ENCODE assay signal across 9 mouse cellular contexts in genomic region chr12:117789017-117789416, GRCm38 (mm10). TPM values are rescaled to one million over a fixed set of nuclear protein-coding genes. Genes with fewer than 3 reads are reported as not detected.
DNase-seq lines count a peak whose midpoint lies in the region; ATAC-seq and TF ChIP-seq lines count a peak whose summit lies in the region.
"Had no signal": no experiment of that assay in that cellular context is flagged by ENCODE, and none has a peak within 500 bp of the region (broad histone marks: within the 10 kb centered on the region; RNA-seq: fewer than 3 reads in every experiment).

No protein-coding gene starts in this region.

- WGBS in midbrain, embryonic 10.5 days: 11% methylated on average over 7 of the region's 7 CpGs
- WGBS in midbrain, postnatal 0 days: 21% methylated on average over 7 of the region's 7 CpGs
- 32% methylated on average over 7 of the region's 7 CpGs for WGBS in limb, embryonic 11.5 days
- 69% methylated on average over 7 of the region's 7 CpGs for WGBS in olfactory bulb, adult 2 months
- 54% methylated on average over 7 of the region's 7 CpGs for WGBS in kidney, adult 2 months

- H3K36me3 ChIP-seq in midbrain, embryonic 10.5 days: no peaks in the 10 kb centered on the region
- no peaks in the 10 kb centered on the region for H3K36me3 ChIP-seq in midbrain, postnatal 0 days (ENCODE audit: insufficient read depth, low read length)
- H3K36me3 ChIP-seq in limb, embryonic 11.5 days (ENCODE audit: control insufficient read depth, insufficient read depth, low read length): no peaks in the 10 kb centered on the region
- no peaks in the 10 kb centered on the region for H3K36me3 ChIP-seq in kidney, adult 2 months (ENCODE audit: control insufficient read depth, insufficient read depth, low read length)
- H3K36me3 ChIP-seq: stomach, embryonic 15.5 days had no signal

- no peak for TF ChIP-seq CTCF in midbrain, postnatal 0 days (IDR thresholded peaks at IDR 0.05)
- no peak for TF ChIP-seq CTCF in olfactory bulb, adult 2 months (IDR thresholded peaks at IDR 0.05; ENCODE audit: insufficient read depth, low read depth, low read length)
- TF ChIP-seq CTCF in kidney, adult 2 months (conservative IDR thresholded peaks at IDR 0.05; ENCODE audit: insufficient read depth, insufficient read length, low read depth, low read length): no peak

- no peak overlapping the region for H3K9ac ChIP-seq in midbrain, postnatal 0 days (replicated peaks; ENCODE audit: low read length, poor library complexity, severe bottlenecking)
- no peak overlapping the region for H3K9ac ChIP-seq in limb, embryonic 11.5 days (ENCODE audit: low read length)
- H3K9ac ChIP-seq: stomach, embryonic 15.5 days had no signal

- DNase-seq in heart, adult 11 months: peak; percentile 39
- no peak for DNase-seq in heart, postnatal 4 days
- peak; percentile 69 for DNase-seq in midbrain, embryonic 10.5 days (ENCODE audit: low spot score)
- DNase-seq in midbrain, postnatal 0 days (ENCODE audit: low spot score): no peak
- no peak for DNase-seq in limb, embryonic 11.5 days (ENCODE audit: low spot score)
- DNase-seq in layer of hippocampus, postnatal 10 days (ENCODE audit: low spot score in 2 of 2): no peak
- DNase-seq in kidney, adult 2 months: no peak

- H3K27me3 ChIP-seq in midbrain, embryonic 10.5 days (ENCODE audit: low read depth, poor library complexity, severe bottlenecking): peaks cover 15% of the 10 kb centered on the region
- no peaks in the 10 kb centered on the region for H3K27me3 ChIP-seq in midbrain, postnatal 0 days (ENCODE audit: insufficient read depth, low read length)
- H3K27me3 ChIP-seq in limb, embryonic 11.5 days (ENCODE audit: control insufficient read depth, insufficient read depth, low read length): no peaks in the 10 kb centered on the region
- H3K27me3 ChIP-seq in kidney, adult 2 months (replicated peaks; ENCODE audit: control insufficient read depth, insufficient read depth, low read length): no peaks in the 10 kb centered on the region; the same call in 1 of the 2 replicates
- H3K27me3 ChIP-seq: stomach, embryonic 15.5 days had no signal

- H3K4me1 ChIP-seq in midbrain, embryonic 10.5 days: peaks cover 28% of the 10 kb centered on the region
- no peaks in the 10 kb centered on the region for H3K4me1 ChIP-seq in midbrain, postnatal 0 days (ENCODE audit: insufficient read depth, low read length)
- no peaks in the 10 kb centered on the region for H3K4me1 ChIP-seq in limb, embryonic 11.5 days (ENCODE audit: control insufficient read depth, insufficient read depth, low read length)
- H3K4me1 ChIP-seq in olfactory bulb, adult 2 months (ENCODE audit: control insufficient read depth, insufficient read depth, low read length): peaks cover 10% of the 10 kb centered on the region
- H3K4me1 ChIP-seq in kidney, adult 2 months (ENCODE audit: control insufficient read depth, insufficient read depth, low read length): no peaks in the 10 kb centered on the region

- TF ChIP-seq POLR2A in olfactory bulb, adult 2 months (IDR thresholded peaks at IDR 0.05; ENCODE audit: insufficient read depth, low read depth, low read length): no peak
- TF ChIP-seq POLR2A in kidney, adult 2 months (IDR thresholded peaks at IDR 0.05; ENCODE audit: low read depth, low read length): no peak

- peak overlapping the region; percentile 55 for H3K4me3 ChIP-seq in midbrain, embryonic 10.5 days
- H3K4me3 ChIP-seq in midbrain, postnatal 0 days (ENCODE audit: low read depth, low read length): no peak overlapping the region
- no peak overlapping the region for H3K4me3 ChIP-seq in limb, embryonic 11.5 days (ENCODE audit: low read depth, low read length)
- no peak overlapping the region for H3K4me3 ChIP-seq in olfactory bulb, adult 2 months (ENCODE audit: insufficient read depth, low read depth, low read length)
- no peak overlapping the region for H3K4me3 ChIP-seq in kidney, adult 2 months (ENCODE audit: insufficient read depth, low read depth, low read length)
- H3K4me3 ChIP-seq: stomach, embryonic 15.5 days had no signal

- ATAC-seq in midbrain, postnatal 0 days (ENCODE audit: low FRiP score): no peak
- ATAC-seq in limb, embryonic 11.5 days (ENCODE audit: insufficient number of reproducible peaks, low FRiP score, low TSS enrichment, low read depth): no peak

- peak overlapping the region; percentile 93 for H3K27ac ChIP-seq in midbrain, embryonic 10.5 days (replicated peaks)
- no peak overlapping the region for H3K27ac ChIP-seq in midbrain, postnatal 0 days (ENCODE audit: low read depth, low read length)
- no peak overlapping the region for H3K27ac ChIP-seq in limb, embryonic 11.5 days (replicated peaks; ENCODE audit: low read depth, low read length)
- 0 out of 2 replicates have a peak overlapping the region, but pooled peaks have one; percentile 69 for H3K27ac ChIP-seq in olfactory bulb, adult 2 months (ENCODE audit: insufficient read depth, low read depth, low read length)
- no peak overlapping the region for H3K27ac ChIP-seq in kidney, adult 2 months (ENCODE audit: insufficient read depth, low read depth, low read length)
- H3K27ac ChIP-seq: stomach, embryonic 15.5 days had no signal

- H3K9me3 ChIP-seq in midbrain, embryonic 10.5 days (replicated peaks): no peaks in the 10 kb centered on the region
- no peaks in the 10 kb centered on the region for H3K9me3 ChIP-seq in midbrain, postnatal 0 days (ENCODE audit: low read length)
- no peaks in the 10 kb centered on the region for H3K9me3 ChIP-seq in limb, embryonic 11.5 days (ENCODE audit: control insufficient read depth, low read length)
- H3K9me3 ChIP-seq: stomach, embryonic 15.5 days had no signal

- no peak overlapping the region for H3K4me2 ChIP-seq in midbrain, postnatal 0 days (ENCODE audit: low read depth, low read length, poor library complexity, severe bottlenecking)
- peak overlapping the region; percentile 57 for H3K4me2 ChIP-seq in limb, embryonic 11.5 days (ENCODE audit: low read depth, severe bottlenecking)

RNA-seq across cellular contexts. Expression of gene Cdca7l, which starts 15.1 kb away (rescaled TPM):
- total RNA-seq in heart, postnatal 4 days (2021): 1 to 10 TPM; 6.5 to 7.3 TPM
- 46.2 and 55.8 TPM in 2 replicates for polyA plus RNA-seq in midbrain, embryonic 10.5 days (2016; fragmentation: Nextera tagmentation; extraction: Ambion mirVana)
- total RNA-seq in midbrain, postnatal 0 days (2014; rRNA removed): 1.3 and 2.5 TPM in 2 replicates
- polyA plus RNA-seq in midbrain, postnatal 0 days (2015; fragmentation: Nextera tagmentation; extraction: Ambion mirVana): 1.8 and 2.2 TPM in 2 replicates
- 44.2 and 49.8 TPM in 2 replicates for polyA plus RNA-seq in limb, embryonic 11.5 days (2014; fragmentation: Nextera tagmentation; extraction: Ambion mirVana)
- polyA plus RNA-seq in olfactory bulb, adult 2 months (2012; ENCODE audit: insufficient read depth, insufficient read length, low replicate concordance, missing spikeins): not detected in 2 replicates
- 1 to 10 TPM; 1.8 to 2.1 TPM for total RNA-seq in layer of hippocampus, postnatal 10 days (2021)
- polyA plus RNA-seq in kidney, adult 2 months (2012; rRNA removed): 2.0 and 2.5 TPM in 2 replicates

Comparison
In these comparisons a context has a peak if more than half of its experiments do, and no peak if none do; other contexts are left out.
1. DNase-seq: peak in heart, adult 11 months (single experiment) and midbrain, embryonic 10.5 days (single experiment); none in heart, postnatal 4 days (single experiment), midbrain, postnatal 0 days (single experiment), limb, embryonic 11.5 days (single experiment), layer of hippocampus, postnatal 10 days (0 of 2) and kidney, adult 2 months (single experiment).
2. H3K27ac ChIP-seq: peak in midbrain, embryonic 10.5 days (single experiment) and olfactory bulb, adult 2 months (single experiment); none in midbrain, postnatal 0 days (single experiment), limb, embryonic 11.5 days (single experiment) and kidney, adult 2 months (single experiment).